Mouse (Mus musculus) CH12.LX (cell line): Measurements from ENCODE around the gene Gpr107. TPM values are rescaled to one million over a fixed set of nuclear protein-coding genes. Genes with fewer than 3 reads are reported as not detected.

Experiments
- DNase-seq: peaks from one replicate; pipeline ENCODE4 v3.0.0-alpha.2; 2013; ENCODE audit errors: extremely low read depth
- H3K27ac ChIP-seq: 2 replicates; pipeline ENCODE4 v1.5.1; 2012; ENCODE audit warnings: low read depth, mild to moderate bottlenecking, control low read depth, moderate library complexity; ENCODE audit not compliant: insufficient read depth
- H3K27me3 ChIP-seq: replicated peaks from 2 replicates; pipeline ENCODE3; 2012; ENCODE audit warnings: inconsistent platforms
- H3K36me3 ChIP-seq, 2 experiments: replicated peaks in 1 of 2; 2 replicates each; pipeline versions ENCODE3 to v1.6.1; 2012; ENCODE audit warnings: inconsistent platforms in 1 of 2, low read length in 1 of 2, mild to moderate bottlenecking in 1 of 2, mixed read lengths in 1 of 2, moderate library complexity in 1 of 2; ENCODE audit not compliant: control insufficient read depth in 1 of 2, insufficient read depth in 1 of 2
- H3K4me1 ChIP-seq, 2 experiments: 2 replicates each; pipeline ENCODE4 v1.6.1; 2012; ENCODE audit warnings: inconsistent platforms in 1 of 2, moderate library complexity in 1 of 2; ENCODE audit not compliant: insufficient read depth in 2 of 2, control insufficient read depth in 1 of 2
- H3K4me2 ChIP-seq: 2 replicates; pipeline ENCODE4 v1.6.1; 2012; ENCODE audit warnings: low read depth, mild to moderate bottlenecking, control low read depth; ENCODE audit not compliant: poor library complexity, insufficient read depth, severe bottlenecking
- H3K4me3 ChIP-seq, 3 experiments: fragments of 150-350 bp in 1 of 3; sonication (generic) in 1 of 3; replicated peaks in 1 of 3; 2 replicates each; pipeline versions ENCODE3 to v1.5.1; 2011 to 2012; ENCODE audit warnings: low read depth in 2 of 3, low read length in 2 of 3, mild to moderate bottlenecking in 2 of 3, moderate library complexity in 2 of 3, control low read depth in 1 of 3, improper control_type of control experiment in 1 of 3, inconsistent platforms in 1 of 3, mixed read lengths in 1 of 3; ENCODE audit not compliant: poor library complexity in 1 of 3
- H3K79me2 ChIP-seq: replicated peaks from 2 replicates; pipeline ENCODE4 v1.6.1; 2012; ENCODE audit warnings: mild to moderate bottlenecking, moderate library complexity; ENCODE audit not compliant: control insufficient read depth, poor library complexity, insufficient read depth, severe bottlenecking; ENCODE audit errors: extremely low read depth
- H3K9ac ChIP-seq: 2 replicates; pipeline ENCODE4 v1.6.1; 2012; ENCODE audit warnings: low read depth, mild to moderate bottlenecking, control low read depth, moderate library complexity; ENCODE audit not compliant: insufficient read depth
- H3K9me3 ChIP-seq: replicated peaks from 2 replicates; pipeline ENCODE3; 2012; ENCODE audit warnings: low read length, inconsistent platforms, mixed read lengths
- BHLHE40 ChIP-seq: IDR thresholded peaks from 2 replicates; pipeline ENCODE4 v1.6.1; 2011; ENCODE audit warnings: mild to moderate bottlenecking, low read depth, low read length, improper control_type of control experiment
- CHD1 ChIP-seq: IDR thresholded peaks from 2 replicates; pipeline ENCODE4 v1.6.1; 2012; ENCODE audit warnings: low read depth, low read length, improper control_type of control experiment, inconsistent platforms
- CHD2 ChIP-seq: IDR thresholded peaks from 2 replicates; pipeline ENCODE4 v1.6.1; 2011; ENCODE audit warnings: low read length, improper control_type of control experiment
- E2F4 ChIP-seq: IDR thresholded peaks from 2 replicates; pipeline ENCODE4 v1.6.1; 2011; ENCODE audit warnings: low read depth, low read length, improper control_type of control experiment; ENCODE audit not compliant: insufficient replicate concordance
- ELF1 ChIP-seq: IDR thresholded peaks from 2 replicates; pipeline ENCODE4 v1.6.1; 2014; ENCODE audit warnings: low read depth, mild to moderate bottlenecking, inconsistent platforms, low read length, improper control_type of control experiment
- ETS1 ChIP-seq: conservative IDR thresholded peaks from 2 replicates; pipeline ENCODE4 v1.6.1; 2012; ENCODE audit warnings: low read depth, mild to moderate bottlenecking, inconsistent platforms, low read length, improper control_type of control experiment, moderate library complexity
- IRF4 ChIP-seq: IDR thresholded peaks from 2 replicates; pipeline ENCODE4 v1.6.1; 2014; ENCODE audit warnings: low read depth, mild to moderate bottlenecking, inconsistent platforms, low read length, improper control_type of control experiment
- JUN ChIP-seq: IDR thresholded peaks from 2 replicates; pipeline ENCODE4 v1.6.1; 2011; ENCODE audit warnings: low read depth, mild to moderate bottlenecking, low read length, improper control_type of control experiment, moderate library complexity; ENCODE audit not compliant: insufficient read depth
- JUND ChIP-seq: conservative IDR thresholded peaks from 2 replicates; pipeline ENCODE4 v1.6.1; 2011; ENCODE audit warnings: low read depth, low read length, improper control_type of control experiment
- KAT2A ChIP-seq: IDR thresholded peaks from 2 replicates; pipeline ENCODE4 v1.6.1; 2012; ENCODE audit warnings: low read length, improper control_type of control experiment, inconsistent platforms; ENCODE audit not compliant: insufficient replicate concordance
- NELFE ChIP-seq: IDR thresholded peaks from 2 replicates; pipeline ENCODE4 v1.6.1; 2011; ENCODE audit warnings: low read depth, low read length, improper control_type of control experiment
- PAX5 ChIP-seq: IDR thresholded peaks from 2 replicates; pipeline ENCODE4 v1.6.1; 2012; ENCODE audit warnings: low read length, inconsistent platforms, mixed read lengths
- POLR2A ChIP-seq: IDR thresholded peaks from 2 replicates; pipeline ENCODE4 v1.6.1; 2011; ENCODE audit warnings: low read depth, mild to moderate bottlenecking, improper control_type of control experiment, low read length
- RCOR1 ChIP-seq: conservative IDR thresholded peaks from 2 replicates; pipeline ENCODE4 v1.6.1; 2012; ENCODE audit warnings: low read depth, mild to moderate bottlenecking, inconsistent platforms, low read length, improper control_type of control experiment
- SIN3A ChIP-seq: IDR thresholded peaks from 2 replicates; pipeline ENCODE4 v1.6.1; 2012; ENCODE audit warnings: low read length, improper control_type of control experiment, inconsistent platforms
- SMC3 ChIP-seq: IDR thresholded peaks from 2 replicates; pipeline ENCODE4 v1.6.1; 2011; ENCODE audit warnings: low read depth, low read length, improper control_type of control experiment
- TBP ChIP-seq: conservative IDR thresholded peaks from 2 replicates; pipeline ENCODE4 v1.6.1; 2011; ENCODE audit warnings: low read depth, low read length, improper control_type of control experiment
- TCF12 ChIP-seq: IDR thresholded peaks from 2 replicates; pipeline ENCODE4 v1.6.1; 2014; ENCODE audit warnings: low read depth, mild to moderate bottlenecking, inconsistent platforms, low read length, improper control_type of control experiment
- UBTF ChIP-seq: IDR thresholded peaks from 2 replicates; pipeline ENCODE4 v1.6.1; 2012; ENCODE audit warnings: low read depth, mild to moderate bottlenecking, inconsistent platforms, low read length, improper control_type of control experiment, moderate library complexity
- USF1 ChIP-seq: IDR thresholded peaks from 2 replicates; pipeline ENCODE4 v1.6.1; 2014; ENCODE audit warnings: low read depth, mild to moderate bottlenecking, inconsistent platforms, low read length, improper control_type of control experiment
- ZKSCAN1 ChIP-seq: IDR thresholded peaks from 2 replicates; pipeline ENCODE4 v1.6.1; 2012; ENCODE audit warnings: low read depth, inconsistent platforms, low read length, improper control_type of control experiment, borderline replicate concordance
- dilution Hi-C: fragments of 300-500 bp; cut with MboI; formaldehyde crosslinking; loops from 2 replicates; pipeline ENCODE4 v1.14.3; 2020; ENCODE audit warnings: low sequenced_read_pairs; ENCODE audit not compliant: extremely low pct_unique_long_range_greater_than_20kb, extremely low pct_ligation_motif_present
- in situ Hi-C: fragments of 300-500 bp; cut with MboI; formaldehyde crosslinking; loops from 3 replicates; pipeline ENCODE4 v1.14.3; 2019; ENCODE audit warnings: low sequenced_read_pairs, low pct_ligation_motif_present, low pct_unique_long_range_greater_than_20kb, mixed read lengths
- polyA plus RNA-seq: library from polyadenylated mRNA; unstranded; fragments of >175 nt; gene quantifications from 2 replicates; pipeline ENCODE4 v1.2.1, GENCODE M21; 2012; ENCODE audit warnings: low read depth; ENCODE audit not compliant: insufficient read length
- total RNA-seq, 2 experiments: library from RNA; depleted of rRNA; stranded (reverse); fragments of 300-350 nt in 1 of 2; fragments of >200 nt in 1 of 2; gene quantifications; 2 replicates each; pipeline ENCODE4 v1.2.3; 2012 to 2014

Gene Gpr107
- total and polyA plus RNA-seq, 3 experiments, result 19.6 to 27.8 (median 24.6) TPM

DNA sequence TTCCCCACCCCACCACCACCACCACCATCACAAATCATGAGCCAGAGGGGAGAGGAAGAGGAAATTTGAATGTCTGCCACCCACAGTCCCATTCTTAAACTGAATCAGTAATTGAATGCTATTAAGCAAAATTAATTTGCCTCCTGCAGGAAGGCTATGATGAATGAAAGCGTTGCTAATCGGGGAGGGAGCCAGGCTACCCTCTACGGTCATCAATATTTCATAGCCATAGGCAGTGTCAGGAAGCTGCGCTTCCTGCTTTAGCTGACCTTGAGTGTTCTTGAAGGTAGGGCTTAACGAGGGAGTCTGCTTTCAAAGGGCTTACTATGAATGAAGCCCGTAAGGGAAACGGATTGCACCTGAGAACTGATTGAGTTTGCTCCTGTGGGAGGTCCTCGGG lies 54.8 kb downstream of the Gpr107 start:
- dilution Hi-C loops (no loop called here), in situ Hi-C loops (no loop called here)
- peaks cover 49 to 95% of the 10 kb centered on the region in 2 experiments for H3K36me3 ChIP-seq
- no peak overlapping the region for H3K4me3 ChIP-seq
- no peaks in the 10 kb centered on the region for H3K4me1 ChIP-seq
- H3K4me2 ChIP-seq, result no peak overlapping the region
- DNase-seq, result no peak
- no peaks in the 10 kb centered on the region for H3K27me3 ChIP-seq
- H3K9me3 ChIP-seq, result no peaks in the 10 kb centered on the region
- no peaks in the 10 kb centered on the region for H3K79me2 ChIP-seq
- TF ChIP-seq SMC3, result no peak
- H3K27ac ChIP-seq, result no peak overlapping the region
- no peak overlapping the region for H3K9ac ChIP-seq

DNA sequence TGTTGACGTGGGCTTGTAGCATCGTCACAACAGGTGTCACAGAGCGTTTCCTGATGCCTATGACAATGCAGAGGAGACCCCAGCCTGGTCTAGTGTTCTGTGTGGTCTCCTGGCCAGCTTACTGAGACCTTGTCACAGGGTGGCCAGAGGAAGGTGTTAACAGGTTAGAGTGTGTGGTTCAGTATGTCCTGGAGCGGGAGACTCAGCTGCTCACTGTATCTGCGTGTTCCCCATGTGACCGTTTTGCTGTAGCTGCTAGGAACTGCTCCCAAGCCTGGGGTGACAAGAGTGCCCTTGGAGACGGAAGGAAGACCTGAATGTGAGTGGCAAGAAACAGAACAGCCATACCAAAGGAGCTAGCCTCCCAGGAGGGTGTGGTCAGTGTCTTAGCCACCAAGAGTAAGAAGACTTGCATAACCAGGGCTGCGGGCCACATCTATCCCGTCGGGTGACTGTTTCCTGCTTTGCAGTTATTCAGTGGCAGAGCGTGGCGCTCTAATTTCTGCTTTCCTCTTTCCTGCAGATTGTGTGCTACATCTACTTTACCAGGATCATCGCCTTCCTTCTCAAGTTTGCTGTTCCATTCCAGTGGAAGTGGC lies 56.5 kb downstream of the Gpr107 start:
- Histone ChIP-seq H3K27me3 (no peaks in the 10 kb centered on the region), H3K4me1 (no peaks in the 10 kb centered on the region), H3K9ac (no peak overlapping the region), H3K4me2 (no peak overlapping the region), H3K9me3 (no peaks in the 10 kb centered on the region), H3K79me2 (no peaks in the 10 kb centered on the region), H3K27ac (no peak overlapping the region), H3K4me3 (no peak overlapping the region), H3K36me3 (peaks cover 54 to 99% of the 10 kb centered on the region in 2 experiments)
- dilution Hi-C loops, result no loop called here
- DNase-seq, result no peak
- in situ Hi-C loops, result no loop called here
- TF ChIP-seq E2F4 (no peak), ZKSCAN1 (no peak), TCF12 (no peak), SIN3A (no peak), TBP (no peak), NELFE (no peak), SMC3 (no peak), ETS1 (no peak), POLR2A (no peak), BHLHE40 (no peak), JUND (no peak), PAX5 (no peak), JUN (no peak), USF1 (no peak), RCOR1 (no peak)

DNA sequence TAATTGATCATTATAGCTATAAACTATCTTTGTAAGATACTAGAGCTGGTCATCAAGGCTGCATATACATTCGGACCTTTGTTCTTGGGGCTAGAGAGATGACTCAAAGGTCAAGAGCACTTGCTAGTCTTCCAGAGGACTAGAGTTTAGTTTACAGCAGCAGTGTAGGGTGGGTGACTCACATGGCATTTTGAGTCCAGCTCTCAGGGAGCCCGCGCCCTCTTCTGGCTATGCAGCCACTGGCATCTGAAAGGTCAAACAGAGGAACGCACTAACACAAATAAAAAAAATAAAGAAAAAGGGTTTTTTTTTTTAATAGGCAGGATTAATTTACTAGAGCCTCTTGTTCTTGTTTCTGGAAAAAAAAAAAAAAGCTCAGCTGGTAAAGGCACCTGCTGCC lies 57.4 kb downstream of the Gpr107 start:
- no peaks in the 10 kb centered on the region for H3K79me2 ChIP-seq
- H3K4me3 ChIP-seq, result no peak overlapping the region
- H3K4me2 ChIP-seq, result no peak overlapping the region
- no peaks in the 10 kb centered on the region for H3K27me3 ChIP-seq
- H3K9me3 ChIP-seq, result no peaks in the 10 kb centered on the region
- no peak for TF ChIP-seq PAX5
- TF ChIP-seq NELFE, result no peak
- no peak for TF ChIP-seq TCF12
- no peak for TF ChIP-seq KAT2A
- TF ChIP-seq ETS1, result no peak
- TF ChIP-seq CHD1, result no peak
- TF ChIP-seq POLR2A, result no peak
- TF ChIP-seq UBTF, result no peak
- no peak for TF ChIP-seq E2F4
- no peak for TF ChIP-seq ELF1
- TF ChIP-seq CHD2, result no peak
- TF ChIP-seq IRF4, result no peak
- DNase-seq, result no peak
- no peak overlapping the region for H3K27ac ChIP-seq
- in situ Hi-C loops, result no loop called here
- H3K36me3 ChIP-seq, result peaks cover 63 to 99% of the 10 kb centered on the region in 2 experiments
- no peak overlapping the region for H3K9ac ChIP-seq
- H3K4me1 ChIP-seq, result no peaks in the 10 kb centered on the region
- dilution Hi-C loops, result no loop called here
